Mouse (Mus musculus): ENCODE data around the gene Gm20517.

- TF ChIP-seq MAX (IDR thresholded peaks at IDR 0.05; ENCODE audit: low read depth) (no peak), POLR2A (IDR thresholded peaks at IDR 0.05; ENCODE audit: insufficient read length, low read depth) (no peak), TCF12 (IDR thresholded peaks at IDR 0.05; ENCODE audit: insufficient read depth, poor library complexity, severe bottlenecking) (no peak), MYOG (IDR thresholded peaks at IDR 0.05; ENCODE audit: control insufficient read depth in 1 of 3, insufficient read depth in 1 of 3, insufficient read length in 2 of 3, low read depth in 2 of 3) (no peak), MYOD1 (IDR thresholded peaks at IDR 0.05; ENCODE audit: control insufficient read depth in 1 of 3, insufficient read length in 2 of 3, low read depth in 2 of 3) (no peak), SRF (IDR thresholded peaks at IDR 0.05; ENCODE audit: control insufficient read depth, insufficient read length, low read depth) (no peak), POLR2AphosphoS2 (IDR thresholded peaks at IDR 0.05; ENCODE audit: insufficient read length, low read depth) (no peak), USF1 (IDR thresholded peaks at IDR 0.05; ENCODE audit: low read depth) (no peak)
Observed at GRCm38 (mm10) chr17:47715037-47715436, 103.6 kb downstream of the Gm20517 start.
